Mouse (Mus musculus) gastrocnemius, adult 2 months (tissue): ENCODE measurements around the gene Shank3. TPM values are rescaled to one million over a fixed set of nuclear protein-coding genes. Genes with fewer than 3 reads are reported as not detected.

ENCODE experiments used
- DNase-seq: peaks from one replicate; pipeline ENCODE4 v3.0.0; 2022
- H3K27ac ChIP-seq: fragments of 200-600 bp; 2 replicates; pipeline ENCODE4 v1.8.1; 2022; ENCODE audit warnings: mild to moderate bottlenecking
- H3K4me3 ChIP-seq: fragments of 200-600 bp; 2 replicates; pipeline ENCODE4 v1.8.1; 2022; ENCODE audit warnings: mild to moderate bottlenecking, moderate library complexity
- CTCF ChIP-seq: fragments of 200-600 bp; IDR thresholded peaks from 2 replicates; pipeline ENCODE4 v1.8.1; 2022; ENCODE audit warnings: antibody characterized with exemption, mild to moderate bottlenecking, moderate library complexity
- intact Hi-C: fragments of 180-260 bp; cut with DNase I; formaldehyde crosslinking; loops from one replicate; pipeline ENCODE4 v1.15.1; 2025
- long read RNA-seq, 2 experiments: library from polyadenylated mRNA; stranded (forward); transcript quantifications; one replicate each; pipeline ENCODE4 v2.0.0; 2021
- total RNA-seq, 2 experiments: library from RNA; stranded (reverse); gene quantifications; 2 replicates each; pipeline ENCODE4 v1.2.3; 2021

The Shank3 gene
- 10 to 100 TPM; 12.2 to 20.4 TPM for total RNA-seq
- long read RNA-seq, experiment 1, partial matches to known transcripts = 11 of 12 reads
- long read RNA-seq, experiment 1, other reads (novel, unspliced or antisense) = 1 of 12 reads
- long read RNA-seq, experiment 2, partial matches to known transcripts = 2 of 5 reads
- long read RNA-seq, experiment 2, other reads (novel, unspliced or antisense) = 3 of 5 reads

DNA sequence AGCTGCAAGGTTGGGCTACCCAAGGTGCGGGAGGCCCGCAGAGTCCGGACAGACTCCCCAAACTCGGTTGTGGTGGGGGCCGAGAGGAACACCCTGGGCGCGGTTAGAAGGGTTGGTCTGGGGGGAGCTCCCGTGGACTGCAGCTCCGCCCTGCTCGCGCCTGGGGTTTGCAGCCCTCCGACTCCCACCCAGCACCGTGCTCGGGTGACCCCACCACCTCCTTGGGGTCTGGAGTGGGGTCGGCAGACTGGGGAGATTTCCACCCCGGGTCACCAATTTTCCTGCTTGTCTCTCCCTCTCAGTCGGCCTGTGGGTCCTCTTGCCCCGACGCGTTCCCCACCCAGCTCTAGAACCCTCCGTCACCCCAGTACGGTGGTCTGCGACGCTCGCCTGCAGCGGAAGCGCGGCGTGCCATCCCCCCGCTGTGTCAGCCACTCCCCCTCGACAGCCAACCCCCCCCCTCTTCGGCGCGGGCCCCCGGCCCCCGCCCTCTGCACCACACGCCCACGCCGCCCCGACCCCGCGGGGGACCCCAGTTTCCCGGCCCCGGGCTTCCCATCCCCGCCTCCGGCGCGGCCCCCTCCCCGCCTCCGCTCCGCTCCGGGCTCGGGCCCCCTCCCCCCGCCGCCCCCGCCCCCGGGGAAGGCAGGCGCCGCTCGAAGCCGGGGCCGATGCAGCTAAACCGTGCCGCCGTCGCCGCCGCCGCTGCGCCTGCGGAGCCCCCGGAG, at the start of gene Shank3:
Shank3 (plus strand) TSS at position 663 of the 728 bp plus-strand sequence.
- peak; percentile 38 for DNase-seq
- intact Hi-C loops = no loop called here
- H3K4me3 ChIP-seq = peak within 1 kb of the TSS; percentile 86
- peak within 1 kb of the TSS; percentile 88 for H3K27ac ChIP-seq
- no peak for TF ChIP-seq CTCF

DNA sequence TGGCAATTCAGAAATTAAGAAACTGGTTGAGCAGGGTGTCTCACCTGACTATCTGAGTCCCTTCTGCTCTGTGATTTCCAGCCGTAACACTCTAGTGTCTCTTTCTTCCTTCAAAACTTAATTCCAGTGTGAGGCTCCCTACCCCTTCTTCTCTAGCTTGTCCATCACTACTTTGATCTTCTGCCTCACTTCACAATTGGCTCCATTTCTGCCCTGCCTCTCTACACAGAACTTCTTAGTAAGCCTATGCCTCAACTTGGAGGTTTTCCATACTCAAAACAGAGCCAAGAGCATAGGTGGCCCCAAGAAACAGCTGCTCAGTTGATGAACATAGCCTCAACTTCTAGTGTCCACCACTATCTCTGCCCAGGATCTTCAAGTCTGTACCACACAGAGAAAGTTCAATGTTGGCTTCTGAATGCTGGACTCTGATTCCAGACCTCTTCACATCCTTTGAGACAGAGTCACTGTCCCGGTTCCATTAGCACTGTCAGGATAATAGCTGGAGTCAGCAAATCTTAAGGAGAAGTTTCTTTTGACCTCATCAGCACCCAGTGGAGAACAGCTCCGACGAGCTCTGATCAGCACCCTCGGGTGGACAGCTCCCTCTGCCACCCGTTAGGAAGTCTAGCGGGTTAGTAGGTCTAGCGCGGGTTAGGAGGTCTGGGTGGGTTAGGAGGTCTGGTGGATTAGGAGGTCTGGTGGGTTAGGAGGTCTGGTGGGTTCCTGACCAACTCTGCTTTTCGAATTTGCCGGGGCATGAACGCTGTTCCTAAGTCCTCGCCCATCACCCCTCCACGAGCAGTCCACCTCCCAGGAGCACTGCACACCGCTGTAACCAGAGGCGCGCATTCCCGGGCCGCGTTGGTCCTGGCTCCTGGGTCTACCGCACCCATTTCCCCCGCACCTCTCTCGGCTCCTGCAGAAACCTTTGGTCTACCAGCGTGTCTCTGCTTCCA, 46.2 kb upstream of the Shank3 start:
- Histone ChIP-seq H3K4me3 (peak overlapping the region; percentile 65), H3K27ac (no peak overlapping the region)
- no peak for TF ChIP-seq CTCF
- DNase-seq = peak; percentile 60
- intact Hi-C loops = no loop called here

DNA sequence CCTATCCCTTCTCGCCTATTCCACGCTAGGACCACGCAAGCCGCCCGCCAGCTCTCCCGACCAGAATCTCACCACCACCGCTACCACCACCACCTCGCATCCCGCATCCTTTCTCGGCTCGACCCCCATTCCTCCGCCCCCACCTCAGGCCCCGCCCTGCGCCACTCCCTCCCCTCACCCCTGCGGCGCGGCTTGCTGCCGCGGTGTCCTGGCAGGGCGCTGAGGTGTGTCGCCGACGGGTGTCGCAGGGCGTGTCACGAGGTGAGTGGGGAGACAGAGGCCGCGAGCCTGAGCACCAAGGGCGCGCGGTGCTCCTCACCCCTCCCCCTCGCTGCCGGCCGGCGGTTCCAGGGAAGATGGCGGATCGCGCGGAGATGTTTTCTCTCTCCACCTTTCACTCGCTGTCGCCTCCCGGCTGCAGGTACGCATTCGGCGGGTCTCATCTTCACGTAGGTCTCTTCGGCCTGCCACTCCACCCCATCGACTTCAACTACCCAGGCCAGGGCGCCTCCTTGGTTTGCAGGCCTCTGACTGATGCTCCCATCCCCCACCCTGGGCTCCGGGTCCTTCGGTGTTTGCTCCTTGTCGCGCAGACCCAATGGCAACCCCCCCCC, 45.5 kb upstream of the Shank3 start, which contains the start of gene Mapk8ip2:
Mapk8ip2 (plus strand) TSS at position 49 of the 614 bp plus-strand sequence.
- intact Hi-C loops = no loop called here
- Histone ChIP-seq H3K27ac (no peak within 1 kb of the TSS), H3K4me3 (peak within 1 kb of the TSS; percentile 65)
- no peak for TF ChIP-seq CTCF
- no peak for DNase-seq

DNA sequence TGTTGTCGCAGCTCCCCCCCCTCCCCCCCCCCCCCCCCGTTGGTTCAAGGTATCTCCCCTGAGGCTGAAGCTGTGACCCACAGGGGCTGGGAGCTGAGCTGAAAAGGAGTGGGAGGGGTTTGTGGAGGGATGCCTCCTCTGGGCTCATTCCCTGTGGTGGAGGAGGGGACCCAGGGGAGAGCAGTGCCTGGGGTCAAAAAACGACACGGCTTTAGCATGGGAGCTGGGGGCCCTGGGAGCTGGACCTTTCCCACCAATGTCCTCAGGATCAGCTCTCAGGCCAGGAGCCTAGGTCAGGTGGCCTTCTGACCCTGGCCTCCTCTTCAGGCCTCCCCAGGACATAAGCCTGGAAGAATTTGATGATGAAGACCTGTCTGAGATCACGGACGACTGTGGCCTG, 44.6 kb upstream of the Shank3 start:
- DNase-seq = no peak
- intact Hi-C loops = no loop called here
- no peak overlapping the region for H3K4me3 ChIP-seq
- TF ChIP-seq CTCF = no peak
- H3K27ac ChIP-seq = no peak overlapping the region

- intact Hi-C loops = no loop called here
Measured at GRCm38 (mm10) chr15:89455642-89456041, 43.8 kb upstream of the Shank3 start.

GRCm38 (mm10) chr15:89458942-89459341, 40.5 kb upstream of the Shank3 start:
- no peak overlapping the region for H3K27ac ChIP-seq
- no peak overlapping the region for H3K4me3 ChIP-seq
- no peak for DNase-seq
- intact Hi-C loops = no loop called here
- no peak for TF ChIP-seq CTCF

More at GRCm38 (mm10) chr15:89455642-89456041, 43.8 kb upstream of the Shank3 start:
- Histone ChIP-seq H3K27ac (no peak overlapping the region), H3K4me3 (no peak overlapping the region)
- no peak for TF ChIP-seq CTCF
- no peak for DNase-seq

DNA sequence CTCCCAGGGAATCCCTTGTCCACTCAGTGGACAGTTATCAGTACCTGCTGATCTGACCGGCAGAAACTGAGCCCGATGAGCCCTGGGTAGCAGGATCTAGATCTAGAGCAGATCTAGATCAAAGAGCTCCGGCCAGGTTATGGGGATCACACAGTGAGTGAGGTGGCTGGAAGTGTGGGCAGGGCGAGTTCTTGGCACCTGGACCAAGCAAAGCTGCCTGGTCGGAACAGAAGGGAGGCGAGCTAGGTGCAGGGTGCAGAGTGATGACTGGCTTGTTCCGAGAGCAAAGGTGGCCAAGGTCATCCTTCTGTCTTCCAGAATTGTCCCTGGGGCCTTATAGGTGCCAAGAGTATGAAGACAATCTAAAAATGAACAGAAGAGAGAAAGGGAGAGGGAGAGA, 39.6 kb upstream of the Shank3 start:
- no peak overlapping the region for H3K4me3 ChIP-seq
- no peak for DNase-seq
- intact Hi-C loops = no loop called here
- no peak for TF ChIP-seq CTCF
- no peak overlapping the region for H3K27ac ChIP-seq

- Histone ChIP-seq H3K4me3 (no peak overlapping the region), H3K27ac (no peak overlapping the region)
- no peak for DNase-seq
- intact Hi-C loops = no loop called here
- no peak for TF ChIP-seq CTCF
Measured at GRCm38 (mm10) chr15:89460298-89460697, 39.1 kb upstream of the Shank3 start.

- DNase-seq = no peak
- Histone ChIP-seq H3K4me3 (no peak overlapping the region), H3K27ac (no peak overlapping the region)
- no peak for TF ChIP-seq CTCF
- intact Hi-C loops = no loop called here
Measured at GRCm38 (mm10) chr15:89461321-89461720, 38.1 kb upstream of the Shank3 start.

DNA sequence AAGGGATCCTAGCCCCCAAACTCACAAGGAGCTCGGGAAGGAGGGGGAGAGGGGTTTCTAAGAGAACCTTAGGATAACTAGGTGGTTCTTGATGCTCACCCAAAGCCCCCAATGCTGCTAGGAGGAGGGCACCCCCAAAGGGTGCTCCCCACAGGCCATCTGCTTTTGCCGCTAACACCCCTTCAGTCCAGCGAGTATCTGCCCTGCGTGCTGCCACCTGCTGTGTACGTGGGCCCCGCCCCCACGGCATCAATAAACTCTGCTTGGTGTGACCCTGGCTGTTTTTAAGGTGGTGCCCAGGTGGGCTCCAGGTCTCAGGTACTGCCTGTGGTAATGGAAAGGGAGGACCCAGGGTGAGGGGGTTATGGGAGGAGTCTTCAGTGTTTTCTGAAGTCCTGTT, 37.2 kb upstream of the Shank3 start:
- DNase-seq = no peak
- intact Hi-C loops = no loop called here
- no peak overlapping the region for H3K27ac ChIP-seq
- TF ChIP-seq CTCF = no peak
- no peak overlapping the region for H3K4me3 ChIP-seq

GRCm38 (mm10) chr15:89463334-89464235, 35.8 kb upstream of the Shank3 start:
- TF ChIP-seq CTCF = peak; percentile 53
- DNase-seq = no peak
- Histone ChIP-seq H3K27ac (no peak overlapping the region), H3K4me3 (no peak overlapping the region)
- intact Hi-C loops = no loop called here
